Mouse (Mus musculus) gastrocnemius, postnatal 36 days (tissue): ENCODE measurements around the gene Senp8. TPM values are rescaled to one million over a fixed set of nuclear protein-coding genes. Genes with fewer than 3 reads are reported as not detected.

ENCODE experiments used
- DNase-seq, 2 experiments: peaks; one replicate each; pipeline ENCODE4 v3.0.0; 2022
- intact Hi-C: fragments of 180-260 bp; cut with DNase I; formaldehyde crosslinking; loops from one replicate; pipeline ENCODE4 v1.15.1; 2025
- total RNA-seq, 2 experiments: library from RNA; stranded (reverse); gene quantifications; 2 replicates each; pipeline ENCODE4 v1.2.3; 2021

The Senp8 gene
- total RNA-seq, 2 experiments from 2014 or later, result 8.1 to 9.8 TPM

DNA sequence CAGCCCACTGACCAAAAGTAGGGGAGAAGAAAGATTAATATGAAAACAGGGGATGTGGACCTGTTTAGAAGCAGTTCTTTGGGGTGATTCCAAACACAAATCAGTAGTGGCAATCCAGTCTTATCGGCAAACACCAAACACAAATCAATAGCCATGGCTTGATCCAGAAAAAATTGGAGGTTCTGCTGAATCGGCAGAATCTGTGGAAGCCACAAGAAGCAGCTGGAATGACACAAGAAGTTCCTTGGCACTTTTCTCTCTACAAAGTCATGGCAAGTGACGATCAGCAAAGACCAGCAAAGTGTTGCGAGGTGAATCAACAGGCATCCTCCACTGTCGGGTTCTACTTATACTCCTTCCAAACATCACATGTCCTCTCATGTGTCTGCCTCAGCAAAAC lies 29.4 kb downstream of the Senp8 start:
- intact Hi-C loops, result loop anchor here (5.0 kb wide), 2 partner anchors 41 to 246 kb away; no protein-coding TSS in a partner anchor
- DNase-seq, result no peak

- intact Hi-C loops, result no loop called here
- no peak for DNase-seq
Observed at GRCm38 (mm10) chr9:59718237-59718636, 32.3 kb downstream of the Senp8 start.

DNA sequence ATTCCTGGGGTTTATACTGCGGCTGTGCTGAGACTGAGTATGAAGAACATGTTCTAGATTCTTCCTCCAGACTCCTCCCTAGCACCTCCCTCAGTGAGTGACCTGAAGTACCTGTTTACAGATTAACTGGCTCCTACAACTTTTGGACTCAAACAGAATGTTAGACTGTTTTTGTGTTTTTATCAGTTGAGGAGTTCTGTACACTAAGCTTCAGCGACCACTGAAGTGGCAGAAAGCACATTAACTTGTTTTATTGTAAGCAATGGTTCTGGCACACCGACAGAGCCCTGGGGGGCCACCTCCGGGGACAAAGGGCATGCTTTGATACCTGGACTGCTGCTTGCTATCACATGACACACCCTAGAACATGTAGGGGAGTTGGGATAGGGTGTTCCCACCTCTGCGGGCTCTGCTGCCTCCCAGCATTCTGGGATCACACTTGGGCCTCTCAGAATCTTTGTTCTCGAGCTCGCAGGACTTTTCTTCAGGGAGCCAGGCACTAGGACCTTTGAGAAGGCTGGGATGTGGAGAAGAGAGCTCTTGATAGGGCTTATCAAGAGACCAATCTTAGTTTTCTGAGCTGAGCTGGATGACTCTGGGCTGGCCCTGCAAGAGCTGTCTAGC lies 34.1 kb downstream of the Senp8 start:
- intact Hi-C loops, result no loop called here
- no peak for DNase-seq

DNA sequence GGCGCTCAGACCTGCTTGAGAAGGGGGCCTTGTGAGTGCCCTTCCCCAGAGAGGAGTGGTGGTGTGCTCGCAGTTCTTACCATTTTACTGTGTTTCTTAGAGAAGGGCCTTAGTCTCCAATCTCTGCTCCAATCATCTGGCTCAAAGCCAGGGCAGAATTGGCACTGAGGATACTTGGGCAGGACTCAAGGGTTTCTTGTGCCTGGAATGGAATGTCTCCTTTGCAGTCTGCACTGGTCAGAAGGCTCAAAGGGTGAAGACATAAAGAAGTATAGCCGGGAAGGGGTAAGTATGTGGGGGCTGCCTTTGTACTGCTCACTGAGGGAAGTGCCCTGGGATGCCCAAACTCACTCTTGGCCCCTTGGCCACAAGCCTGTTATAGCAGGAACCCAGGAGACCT lies 41.3 kb downstream of the Senp8 start:
- DNase-seq, result no peak
- intact Hi-C loops, result no loop called here

- DNase-seq, result no peak
- intact Hi-C loops, result no loop called here
Observed at GRCm38 (mm10) chr9:59706850-59707825, 43.4 kb downstream of the Senp8 start.

GRCm38 (mm10) chr9:59703099-59703498 lies 47.4 kb downstream of the Senp8 start:
- DNase-seq, result no peak
- intact Hi-C loops, result no loop called here

DNA sequence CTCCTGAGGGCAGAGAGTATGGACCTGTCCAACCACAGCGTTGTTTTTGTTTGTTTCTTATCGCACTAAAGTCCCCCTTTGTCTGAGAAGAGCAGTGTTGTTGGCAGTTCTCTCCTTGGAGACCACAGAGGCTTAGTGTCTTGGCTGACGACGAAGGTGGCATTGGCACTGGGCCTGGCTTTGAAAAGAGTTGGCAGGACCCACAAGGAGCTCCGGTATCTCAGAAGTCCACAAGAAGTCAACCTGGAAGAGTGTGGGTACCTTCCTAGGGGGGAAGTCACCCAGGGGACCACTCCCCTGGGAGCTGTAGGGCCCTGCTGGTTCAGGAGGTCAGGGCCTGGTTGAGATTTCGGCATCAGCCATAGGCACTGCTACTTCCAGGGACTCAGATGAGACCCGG lies 49.4 kb downstream of the Senp8 start:
- no peak for DNase-seq
- intact Hi-C loops, result no loop called here

- DNase-seq, result no peak
- intact Hi-C loops, result no loop called here
Observed at GRCm38 (mm10) chr9:59696381-59696780, 54.1 kb downstream of the Senp8 start.

GRCm38 (mm10) chr9:59695451-59695813 lies 55.1 kb downstream of the Senp8 start:
- no peak for DNase-seq
- intact Hi-C loops, result no loop called here

DNA sequence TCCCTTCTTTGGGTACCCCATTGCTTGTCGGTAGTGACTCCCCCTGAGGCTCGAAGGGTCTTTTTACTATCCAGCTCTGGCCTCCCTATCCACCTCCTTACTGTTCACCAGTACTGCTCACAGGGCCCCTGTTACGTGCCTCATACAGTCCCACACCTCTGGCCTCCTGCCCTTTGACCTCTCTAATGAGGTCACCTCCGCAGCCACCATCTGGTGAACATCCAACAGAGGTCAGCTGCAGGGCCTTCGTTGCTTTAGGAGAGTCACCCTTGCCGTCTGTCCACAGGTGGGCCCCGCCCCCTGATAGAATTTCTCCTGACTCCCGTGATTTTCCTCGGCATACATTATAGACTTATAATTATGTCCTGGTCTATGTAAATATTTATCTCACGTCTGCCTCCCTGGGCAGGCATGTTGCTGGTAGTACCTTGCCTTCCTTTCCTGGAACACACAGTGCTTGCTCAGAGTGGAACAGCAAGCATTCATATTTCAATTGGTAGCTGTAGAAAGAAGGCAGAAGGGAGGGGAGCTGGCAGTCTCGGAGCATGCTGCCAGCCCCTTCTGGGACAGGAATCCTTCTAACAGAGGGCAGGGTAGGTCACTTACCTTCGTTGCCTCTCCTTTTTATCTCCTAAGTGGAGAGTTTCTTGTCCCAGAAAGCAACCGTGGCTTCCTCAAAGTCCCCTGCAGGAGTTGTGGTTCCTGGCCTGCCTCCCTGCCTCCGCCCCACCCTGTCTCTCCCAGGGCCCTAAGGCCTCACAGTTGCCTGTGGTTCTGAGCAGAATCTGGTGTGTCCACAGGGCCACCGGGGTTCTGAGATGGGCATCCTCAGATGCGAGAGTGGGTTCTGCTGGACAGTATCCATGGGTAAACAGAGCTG lies 55.7 kb downstream of the Senp8 start:
- no peak for DNase-seq

DNA sequence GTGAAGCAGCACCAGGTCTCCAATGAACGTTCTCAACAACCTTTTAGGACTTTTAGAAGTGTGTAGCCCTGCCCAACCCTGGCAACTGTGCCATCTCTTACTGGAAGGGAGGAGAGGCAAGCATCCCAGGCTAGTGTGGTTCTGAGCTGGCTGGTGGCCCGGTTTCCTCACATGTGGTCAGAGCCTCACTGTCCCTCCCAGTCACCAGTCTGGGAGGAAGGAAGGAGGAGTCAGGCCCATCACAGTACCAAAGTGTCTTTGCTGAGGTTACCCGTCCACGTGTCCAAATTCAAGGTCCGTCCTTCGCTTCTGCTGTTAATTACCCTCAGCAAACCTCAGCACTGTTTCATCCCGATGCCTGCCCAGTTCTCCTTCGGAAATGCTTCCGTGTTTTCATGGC lies 58.4 kb downstream of the Senp8 start:
- intact Hi-C loops, result no loop called here
- peak in 1 of 2 experiments; percentile 38 for DNase-seq

More for the DNA sequence above, 55.7 kb downstream of the Senp8 start:
- intact Hi-C loops, result no loop called here

GRCm38 (mm10) chr9:59691635-59692094 lies 58.8 kb downstream of the Senp8 start:
- DNase-seq, result peak; percentile 71 to 76
- intact Hi-C loops, result no loop called here

DNA sequence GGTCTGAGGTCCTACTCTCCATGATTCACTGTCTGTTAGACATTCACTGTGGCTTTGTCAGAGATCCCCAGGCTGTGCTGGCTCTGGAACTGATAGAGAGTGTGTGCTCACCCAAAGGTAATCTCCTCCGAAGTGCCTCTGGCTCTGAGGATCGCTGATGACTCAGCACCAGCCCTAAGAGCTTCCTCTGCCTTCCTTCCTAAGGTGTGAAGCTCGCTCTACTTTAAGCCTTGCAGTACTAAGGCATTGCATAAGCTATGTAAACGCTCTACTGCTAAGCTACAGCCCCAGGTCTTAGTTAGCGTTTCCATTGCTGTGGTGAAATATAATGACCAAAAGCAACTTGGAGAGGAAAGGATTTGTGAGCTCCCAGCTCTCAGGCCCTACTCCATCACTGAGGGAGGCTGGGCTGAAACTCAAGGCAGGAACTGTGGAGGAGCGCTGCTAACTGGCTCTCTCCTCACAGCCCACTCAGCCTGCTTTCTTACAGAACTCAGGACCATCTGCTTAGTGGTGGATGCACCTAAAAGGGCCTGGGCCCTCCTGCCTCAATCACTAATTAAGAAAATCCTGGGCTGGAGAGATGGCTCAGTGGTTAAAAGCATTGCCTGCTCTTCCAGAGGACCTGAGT lies 63.0 kb downstream of the Senp8 start:
- intact Hi-C loops, result no loop called here
- no peak for DNase-seq

Other genes starting within 250 kb of the Senp8 start
- 10 to 100 TPM; 22.6 to 23.6 TPM for gene Hexa, start 211.2 kb downstream of the Senp8 start, total RNA-seq
- under 1 TPM; 0.22 to 0.46 TPM for gene Tmem202, start 210.9 kb downstream of the Senp8 start, total RNA-seq
- gene Celf6, start 172.8 kb downstream of the Senp8 start, total RNA-seq, result not detected
- gene Parp6, start 133.4 kb downstream of the Senp8 start, total RNA-seq, result 10 to 100 TPM; 17.3 to 21.9 TPM
- 1,000 to 10,000 TPM; 2,923 to 3,646 TPM for gene Pkm, start 94.3 kb downstream of the Senp8 start, total RNA-seq
- under 1 TPM in 1 of 2 experiments, not detected in 1; 0.25 TPM for gene Gramd2, start 70.6 kb downstream of the Senp8 start, total RNA-seq
- 1 to 10 TPM; 7.4 to 8.3 TPM for gene Myo9a, start 186 bp upstream of the Senp8 start, total RNA-seq
- gene Nr2e3, start 209.9 kb upstream of the Senp8 start, total RNA-seq, result not detected